Mouse (Mus musculus): ENCODE results near the gene Gdnf.

Gdnf gene

GRCm38 (mm10) chr15:7862890-7863289, 52.2 kb downstream of the Gdnf start:
- no peak for DNase-seq

DNA sequence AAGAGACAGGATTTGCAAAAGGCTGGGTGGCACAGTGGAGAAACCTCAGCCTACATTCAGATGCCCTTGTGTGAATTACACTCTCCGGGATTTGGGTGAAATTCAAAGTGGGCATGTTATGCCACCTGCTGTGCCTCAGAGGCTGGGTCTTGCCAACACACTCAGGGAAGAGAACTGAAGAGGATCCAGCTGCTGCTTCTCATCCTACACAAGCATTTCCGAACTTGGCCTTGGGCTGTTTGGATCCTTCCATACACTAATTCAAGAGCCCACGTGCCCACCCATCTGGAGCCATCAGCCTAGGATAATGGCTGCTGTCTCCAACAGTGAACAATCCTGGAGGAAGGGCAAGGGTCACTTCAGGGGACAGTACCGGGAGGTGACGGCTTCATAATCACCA, 52.7 kb downstream of the Gdnf start:
- DNase-seq, result no peak

DNA sequence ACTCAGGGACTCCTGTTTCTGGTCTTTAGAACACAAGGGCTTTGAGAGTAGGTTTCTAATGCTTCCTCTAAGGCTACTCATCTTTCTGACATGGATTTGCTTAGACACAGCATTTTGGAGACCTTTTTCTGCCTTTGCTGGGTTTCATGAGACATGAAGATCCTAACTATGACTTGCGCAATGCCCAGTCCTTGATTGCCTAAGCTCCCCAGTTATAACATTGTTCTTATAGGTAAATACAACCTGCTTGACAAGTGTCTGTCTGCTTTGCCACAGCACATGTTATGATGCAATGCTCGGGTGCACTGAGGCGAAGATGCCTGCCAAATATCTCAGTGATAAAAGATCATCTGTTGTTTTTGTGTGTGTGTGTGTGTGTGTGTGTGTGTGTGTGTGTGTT, 54.7 kb downstream of the Gdnf start:
- no peak for DNase-seq

- no peak for DNase-seq
Observed at GRCm38 (mm10) chr15:7872473-7872872, 61.8 kb downstream of the Gdnf start.

- no peak for DNase-seq
Observed at GRCm38 (mm10) chr15:7875879-7876278, 65.2 kb downstream of the Gdnf start.

- peak; percentile 3 to 31 for DNase-seq
Observed at GRCm38 (mm10) chr15:7877560-7878467, 67.2 kb downstream of the Gdnf start.

- DNase-seq, result no peak
Observed at GRCm38 (mm10) chr15:7878861-7879260, 68.2 kb downstream of the Gdnf start.

- DNase-seq, result no peak
Observed at GRCm38 (mm10) chr15:7879956-7880355, 69.3 kb downstream of the Gdnf start.

DNA sequence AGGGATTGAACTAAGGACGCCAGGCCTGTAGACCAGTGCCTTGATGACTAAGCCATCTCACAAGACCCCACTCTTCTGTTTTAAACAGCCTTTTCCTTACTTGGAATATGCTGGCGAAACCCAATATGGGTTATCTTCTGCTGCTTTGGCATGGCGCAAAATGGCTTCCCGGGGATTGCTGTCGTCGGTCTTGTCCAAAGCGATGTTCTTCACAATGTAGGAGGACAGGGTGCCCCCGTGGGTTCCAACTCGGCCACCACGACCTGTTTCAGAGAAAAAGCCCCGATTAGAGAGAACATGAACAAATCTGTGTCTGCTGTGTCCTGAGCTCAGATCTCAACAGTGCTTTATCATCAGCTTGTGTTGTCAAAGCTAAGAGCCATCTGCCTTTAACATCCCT, 73.5 kb downstream of the Gdnf start:
- DNase-seq, result no peak

GRCm38 (mm10) chr15:7885106-7885505, 74.5 kb downstream of the Gdnf start:
- DNase-seq, result no peak

DNA sequence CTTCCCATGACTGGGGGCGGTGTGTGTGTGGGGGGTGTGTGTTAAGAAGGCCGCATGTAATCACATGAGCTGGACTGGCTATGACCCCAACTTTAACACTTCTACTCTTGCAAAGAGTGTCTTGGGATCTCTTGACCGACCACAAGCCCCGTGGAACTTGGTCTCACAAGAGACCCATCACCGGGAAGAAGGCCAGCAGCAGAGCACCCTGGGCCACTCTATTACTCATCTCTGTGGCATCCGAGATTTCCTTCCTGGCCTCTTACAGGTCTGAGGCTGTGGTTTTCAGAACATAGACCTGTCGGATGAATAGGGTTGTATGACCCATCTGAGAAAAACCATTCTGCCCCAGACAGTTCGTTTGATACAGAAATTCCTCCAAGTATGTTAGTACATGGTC, 75.9 kb downstream of the Gdnf start:
- DNase-seq, result no peak
